Mouse (Mus musculus) liver, postnatal 0 days (tissue): Measurements from ENCODE around the gene Mnt.

Experiments
- CTCF ChIP-seq: sonication (generic); IDR thresholded peaks from 2 replicates; pipeline ENCODE4 v1.5.1; 2016; ENCODE audit warnings: antibody characterized with exemption, low read depth
- EP300 ChIP-seq: IDR thresholded peaks from 2 replicates; pipeline ENCODE4 v1.6.1; 2016; ENCODE audit warnings: antibody characterized with exemption, low read depth, mild to moderate bottlenecking

DNA sequence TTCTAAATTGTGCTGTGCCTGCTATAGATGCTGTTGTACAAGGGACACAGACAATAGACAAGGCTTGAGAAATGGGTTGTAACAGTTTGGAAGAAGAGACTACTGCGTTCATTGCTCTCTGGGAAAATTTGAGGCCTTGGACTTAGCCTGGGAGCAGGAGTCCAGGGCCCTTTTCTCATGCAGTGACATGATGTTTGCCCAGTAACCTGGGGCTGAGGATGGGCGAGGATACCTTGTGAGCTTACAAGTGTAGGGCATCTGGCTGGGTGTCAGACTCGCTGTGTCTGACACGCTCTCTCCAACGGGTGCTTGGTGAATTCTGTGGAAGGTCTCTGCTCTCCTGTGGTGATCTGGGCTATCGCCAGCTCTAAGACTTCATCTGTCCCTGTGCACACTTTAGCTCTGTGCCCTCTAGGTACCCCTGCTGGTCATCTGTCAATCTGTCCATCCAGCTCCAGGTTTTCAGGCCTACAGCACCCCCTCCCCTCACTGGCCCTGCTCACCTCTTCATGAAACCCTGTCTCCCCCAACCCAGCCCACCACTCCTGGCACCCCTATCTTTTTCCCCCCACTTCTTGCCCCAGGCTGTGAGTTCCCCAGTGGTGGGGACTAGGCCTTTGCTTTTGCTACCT is 5.0 kb downstream of the Mnt start:
- TF ChIP-seq CTCF (no peak), EP300 (no peak)
